Mouse (Mus musculus) urinary bladder, postnatal 25 days (tissue): ENCODE measurements at regions not wholly inside any gene's neighbourhood (a gene's known extent, or its start where the extent isn't known, plus 50 kb on each side); places are given as distances from the start of the nearest gene placed in this dataset.
"Not testable (repeated sequence)": the region's sequence is repeated elsewhere in the genome, so short reads cannot be mapped to it uniquely, and the experiment has no call there.

Experiments
- DNase-seq: peaks from one replicate; pipeline ENCODE4 v3.0.0; 2022; ENCODE audit warnings: low spot score

DNA sequence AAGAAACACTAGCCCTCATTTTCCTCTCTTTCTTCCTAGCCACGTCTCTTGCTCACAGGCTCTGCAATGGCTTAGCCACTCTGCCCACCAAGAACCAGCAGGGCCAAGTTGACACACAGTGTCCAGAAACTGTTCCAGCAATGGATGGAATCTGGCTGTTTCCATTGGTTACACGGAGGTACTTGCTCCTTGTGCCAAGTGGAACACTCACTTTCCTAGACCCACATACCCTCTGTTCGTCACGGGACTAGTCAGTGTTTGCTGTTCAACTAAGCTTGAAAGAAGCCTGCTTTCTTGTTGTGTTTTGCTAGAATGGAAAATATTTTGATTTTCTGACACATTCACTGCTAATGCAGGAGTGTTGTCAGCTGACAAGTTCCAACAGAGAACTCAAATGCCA is 575.7 kb upstream of the Gulo start:
- DNase-seq = no peak

DNA sequence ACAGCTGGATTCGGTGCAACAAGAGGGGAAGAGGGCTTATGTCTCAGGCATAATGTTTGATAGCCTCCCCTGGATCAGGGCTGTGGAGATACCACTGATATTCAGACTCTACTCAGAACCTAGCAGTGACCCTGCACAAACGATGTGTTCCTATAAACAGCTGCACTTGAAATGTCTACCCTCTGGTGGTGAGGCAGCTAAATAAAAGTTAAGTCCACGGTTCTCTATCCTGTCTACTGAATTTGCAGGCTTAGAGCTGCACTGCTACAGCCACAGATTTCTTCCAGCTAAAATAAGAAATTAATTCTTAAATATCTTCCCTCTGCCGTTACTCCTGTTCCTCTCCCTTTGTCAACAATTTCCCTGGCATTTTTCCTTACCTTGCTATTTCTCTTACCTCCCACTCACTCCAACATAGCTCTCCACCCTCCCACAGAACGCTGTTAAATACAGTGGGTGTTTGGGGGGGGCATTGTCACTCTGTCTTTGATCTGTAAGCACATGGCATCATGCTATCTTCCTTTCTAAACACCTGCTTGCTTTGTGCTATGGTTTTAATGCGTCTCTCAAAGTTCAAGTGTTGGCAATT is 571.0 kb upstream of the Gulo start:
- DNase-seq = no peak

DNA sequence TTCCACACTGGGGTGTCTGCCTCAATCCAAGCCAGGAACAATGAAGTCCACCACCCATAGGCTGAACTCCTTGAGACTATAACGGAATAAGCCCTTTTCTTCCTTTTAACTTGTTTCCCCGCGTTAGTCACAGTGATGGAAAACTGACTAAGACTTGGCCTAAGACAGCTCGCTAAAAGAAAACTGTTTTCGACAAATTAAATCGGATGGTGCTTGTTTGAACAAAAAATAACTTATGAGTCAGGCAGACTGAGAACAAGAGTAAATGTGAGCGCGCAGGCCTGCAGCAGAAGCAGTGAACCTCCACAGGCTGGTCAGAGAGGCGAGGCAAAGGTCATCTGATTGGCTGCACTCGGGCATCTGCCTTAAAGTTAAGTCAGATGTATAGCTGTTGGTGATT is 557.6 kb upstream of the Gulo start:
- DNase-seq = no peak

DNA sequence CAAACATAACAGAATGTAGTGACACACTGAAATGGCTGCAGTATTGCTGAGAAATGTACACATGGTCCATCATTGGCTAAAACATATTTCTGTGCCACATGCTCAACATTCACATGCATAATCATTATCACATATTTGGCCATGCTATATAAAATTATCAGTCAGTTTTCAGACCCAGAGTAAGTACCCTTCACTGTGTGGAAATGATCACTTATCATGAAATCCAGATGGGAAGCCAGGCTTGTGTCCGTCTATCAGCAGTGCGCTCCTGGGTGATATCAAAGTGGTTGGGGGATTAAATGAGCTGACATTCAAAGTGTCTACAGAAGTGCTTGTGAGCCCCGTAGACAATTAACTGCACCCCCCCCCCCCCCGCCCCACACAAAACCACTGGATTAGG is 553.7 kb upstream of the Gulo start:
- DNase-seq = no peak

DNA sequence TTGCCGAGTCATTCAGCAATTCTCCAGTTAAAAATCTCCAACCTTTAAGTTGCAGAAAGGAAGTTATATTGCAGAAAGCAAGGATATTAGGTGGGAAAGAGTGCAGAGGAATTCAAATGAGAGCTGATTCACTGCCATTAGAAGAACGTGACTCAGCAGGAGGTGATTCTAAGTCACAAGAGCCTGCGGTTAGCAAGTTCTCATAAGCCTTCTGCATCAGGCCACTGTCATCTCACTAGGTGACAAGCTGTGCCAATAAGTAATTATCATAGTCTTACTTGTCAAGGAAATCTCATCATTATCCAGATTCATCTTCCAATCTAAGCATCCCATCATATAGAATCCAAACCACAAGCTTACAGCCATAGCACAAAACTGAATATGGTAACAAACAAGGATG is 552.7 kb upstream of the Gulo start:
- DNase-seq = no peak

DNA sequence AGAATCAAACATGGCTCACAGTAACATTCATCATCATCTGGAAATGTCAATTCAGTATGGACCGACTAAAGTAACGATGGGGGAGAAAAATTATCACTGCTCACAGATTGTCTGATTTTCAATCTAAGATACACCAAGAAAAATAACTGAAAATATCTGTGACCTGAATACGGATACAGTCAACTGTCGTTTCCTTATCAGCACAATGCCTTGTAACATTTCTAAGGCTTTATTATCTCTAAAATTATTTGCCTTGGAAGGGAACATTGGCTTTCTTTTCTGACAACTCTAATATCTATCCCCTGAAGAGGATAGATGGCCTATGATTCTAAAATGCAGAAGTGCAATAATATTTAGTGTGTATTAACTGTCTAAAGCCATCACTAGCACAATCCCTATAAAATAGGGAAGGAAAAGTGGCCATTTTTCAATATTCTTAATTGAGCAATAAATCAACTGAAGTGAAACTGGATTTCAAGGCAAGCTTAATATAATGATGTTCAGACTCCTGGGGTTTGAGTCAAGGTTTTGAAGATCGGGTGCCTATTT is 552.1 kb upstream of the Gulo start:
- DNase-seq = no peak

DNA sequence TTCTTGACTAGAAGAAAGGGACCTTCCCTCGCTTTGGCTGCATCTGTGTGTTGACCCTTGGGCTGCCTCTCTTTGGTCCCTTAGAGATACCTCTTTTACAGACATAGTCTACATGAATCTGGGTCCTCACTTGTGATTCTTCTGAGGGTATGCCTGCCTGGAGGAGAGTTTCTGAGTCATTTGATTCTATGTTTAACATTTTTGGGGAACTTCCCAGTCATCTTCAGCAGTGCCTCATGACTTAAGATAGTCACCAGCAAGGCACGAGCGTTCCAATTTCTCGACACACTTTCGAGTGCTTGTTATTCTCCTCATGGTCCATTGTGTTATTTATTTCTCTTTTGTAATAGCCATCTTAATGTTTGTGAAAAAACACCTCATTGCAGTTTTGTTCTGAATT is 549.4 kb upstream of the Gulo start:
- DNase-seq = no peak

DNA sequence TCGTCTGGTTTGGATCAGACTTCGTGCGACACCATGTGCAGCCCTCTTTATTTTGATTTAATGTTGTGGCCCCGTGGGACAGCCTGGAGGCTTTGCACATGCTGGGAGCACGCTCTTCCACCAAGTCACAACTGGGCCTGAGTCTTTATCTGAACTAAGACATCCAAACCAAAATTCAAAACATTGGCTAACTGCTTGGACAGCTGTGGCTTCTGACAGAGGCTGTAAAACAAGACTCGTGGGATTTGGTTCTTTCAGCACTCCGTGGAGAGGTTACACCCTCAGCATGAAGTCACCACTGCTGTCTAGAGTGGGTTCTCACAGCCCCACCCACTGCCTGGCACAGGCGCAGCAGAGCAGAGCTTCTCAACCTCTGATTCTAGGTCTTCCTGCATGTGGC is 548.6 kb upstream of the Gulo start:
- DNase-seq = peak; percentile 14

DNA sequence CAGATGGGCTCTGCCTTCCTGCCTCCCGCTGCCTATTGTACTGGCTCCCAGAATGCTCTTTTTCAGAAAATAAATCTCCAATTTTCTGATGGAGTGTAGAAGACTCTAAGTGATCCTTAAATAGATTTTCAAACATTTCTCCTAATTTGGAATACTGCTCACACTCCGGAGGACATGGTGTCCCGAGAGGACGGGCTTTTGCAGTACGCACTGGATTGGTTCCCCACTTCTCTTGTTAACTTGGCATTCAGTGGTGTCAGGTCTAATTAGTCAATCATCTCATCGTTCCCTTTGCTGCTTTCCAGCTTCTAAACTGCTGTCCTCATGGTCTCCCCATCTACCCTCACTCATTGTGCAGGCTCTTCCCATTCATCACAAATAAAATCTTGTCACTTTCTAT is 529.5 kb upstream of the Gulo start:
- DNase-seq = no peak

DNA sequence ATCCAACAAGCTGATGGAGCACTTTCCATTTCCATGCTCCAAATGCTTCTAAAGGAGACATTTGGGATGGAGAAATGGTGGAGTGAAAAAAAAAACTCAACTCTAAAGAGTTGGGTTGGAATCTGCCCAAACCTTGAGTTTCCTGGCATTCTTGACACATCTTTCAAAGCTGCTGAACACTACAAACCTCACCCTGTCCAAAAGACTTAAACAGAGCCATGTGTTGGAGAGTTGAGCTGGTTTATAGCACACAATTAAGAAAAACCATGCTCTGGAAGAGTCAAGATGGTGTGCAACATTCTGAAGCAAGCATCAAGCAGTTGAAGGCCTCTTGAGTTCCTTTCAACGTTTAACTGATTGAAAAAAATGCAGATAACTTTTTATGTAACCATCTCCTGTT is 525.7 kb upstream of the Gulo start:
- DNase-seq = no peak

DNA sequence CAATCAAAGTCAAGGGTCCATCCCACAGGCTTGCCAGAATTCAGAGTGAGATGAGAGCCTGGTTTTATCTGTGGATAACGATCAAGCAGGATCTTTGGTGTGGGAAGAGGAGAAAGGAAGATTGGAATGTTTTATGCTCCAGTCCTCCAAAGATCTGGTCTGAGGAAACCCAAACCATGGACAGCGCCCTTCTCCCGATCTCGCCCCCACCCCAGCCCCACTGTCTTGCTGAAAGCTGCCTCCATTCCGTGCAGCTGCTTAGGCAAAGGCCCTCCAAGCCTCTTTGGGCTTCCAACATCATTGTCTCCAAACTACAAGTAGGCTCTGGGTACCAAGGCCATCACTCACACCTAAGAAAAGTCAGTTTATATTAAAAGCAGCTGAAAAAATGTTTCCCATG is 519.1 kb upstream of the Gulo start:
- DNase-seq = no peak

DNA sequence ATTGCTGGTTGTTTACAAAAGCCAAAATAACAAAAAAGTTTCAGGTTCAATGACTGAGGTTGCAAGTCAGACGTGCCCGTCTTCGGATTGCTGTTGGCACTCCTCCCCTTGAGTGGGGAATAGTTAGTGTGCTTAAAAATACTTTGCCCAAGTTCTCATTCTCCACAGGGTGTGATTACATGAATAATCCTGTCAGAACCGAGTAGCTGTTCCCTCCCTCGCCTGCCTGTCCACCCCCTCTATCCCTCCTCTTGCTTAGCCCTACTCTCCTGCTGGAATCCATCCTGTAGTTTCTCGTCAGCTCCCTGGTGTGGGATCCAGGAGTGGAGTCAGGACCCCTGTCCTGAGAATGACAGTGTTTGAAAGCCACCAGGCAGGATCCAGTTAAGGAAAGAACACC is 518.1 kb upstream of the Gulo start:
- no peak for DNase-seq

DNA sequence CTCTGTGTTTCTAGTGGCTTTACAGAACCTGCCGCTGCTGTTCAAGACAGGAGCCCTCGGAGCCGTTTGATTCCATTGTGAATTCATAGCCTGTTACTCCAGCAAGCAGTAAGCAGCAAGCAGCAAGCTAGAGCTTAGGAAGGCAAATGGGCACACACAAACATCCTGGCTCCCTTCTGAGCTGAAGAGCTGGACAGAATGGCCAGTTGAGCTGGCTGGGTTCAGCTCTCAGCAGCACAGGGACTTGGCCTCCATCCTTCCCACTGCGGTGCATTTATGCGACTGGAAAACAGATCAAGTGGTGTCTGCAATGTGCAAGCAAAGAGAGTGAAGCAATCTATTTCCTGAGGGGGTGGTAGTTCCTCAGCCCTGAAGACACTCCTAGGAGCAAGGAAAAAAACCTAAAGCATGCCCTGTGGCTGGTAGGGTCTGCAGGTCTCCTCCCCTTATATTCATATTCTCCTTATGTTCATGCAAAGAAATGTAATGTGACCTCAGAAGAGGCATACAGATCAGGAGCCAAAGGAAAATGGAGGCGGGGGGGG is 513.9 kb upstream of the Gulo start:
- no peak for DNase-seq

DNA sequence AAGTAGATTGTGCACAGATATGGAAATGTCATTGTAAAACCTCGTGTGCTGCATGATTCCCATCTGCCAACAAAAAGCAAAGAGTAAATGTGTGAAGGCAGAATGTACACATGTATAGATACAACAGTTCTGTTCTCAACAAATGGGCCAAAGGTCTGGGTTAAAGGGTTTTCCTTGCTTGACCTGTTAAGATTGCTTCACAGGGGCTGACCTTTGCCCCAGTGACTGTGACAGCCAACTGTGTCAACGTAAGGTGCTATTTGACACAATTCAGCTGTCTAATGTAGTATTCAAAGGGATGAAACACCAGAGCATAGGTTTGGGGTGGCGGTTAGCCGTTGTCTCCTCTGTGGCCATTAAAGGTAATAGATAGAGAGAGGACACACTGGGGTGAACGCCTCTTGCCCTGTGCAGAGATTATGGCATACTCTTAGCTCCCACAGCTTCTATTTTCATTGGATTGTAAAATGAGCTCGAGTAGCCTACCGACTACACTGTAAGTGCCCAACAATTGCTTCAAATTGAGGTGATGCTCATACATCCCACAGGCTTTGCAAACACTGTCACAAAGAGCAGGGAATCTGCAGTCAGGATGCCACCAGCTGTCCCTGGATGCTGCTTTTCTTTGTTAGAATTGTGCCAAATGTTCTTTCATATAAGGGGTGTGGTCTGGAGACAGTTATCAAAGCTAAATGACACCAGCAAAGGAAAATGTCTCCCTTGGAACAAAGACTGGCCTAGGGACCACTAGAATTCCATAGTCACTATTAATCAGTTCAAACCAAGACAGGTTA is 513.0 kb upstream of the Gulo start:
- DNase-seq = no peak

DNA sequence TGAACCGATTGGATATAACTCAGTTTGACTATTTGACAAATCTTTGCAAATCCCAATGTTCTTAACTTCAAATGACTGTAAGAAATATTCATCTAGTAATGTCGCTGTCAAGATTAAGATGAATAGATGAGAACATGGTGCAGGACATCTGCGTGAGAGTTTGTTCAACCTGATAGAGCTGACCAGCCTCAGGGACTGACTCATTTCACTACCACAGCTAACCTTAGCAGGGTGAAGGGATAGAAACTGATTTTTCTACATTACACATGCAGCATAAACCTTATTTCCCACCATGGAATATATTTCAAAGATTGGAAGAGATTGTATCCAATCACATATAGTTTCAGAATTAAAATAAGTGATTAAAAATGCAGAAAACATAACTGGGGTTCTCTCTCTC is 507.8 kb upstream of the Gulo start:
- DNase-seq = no peak

DNA sequence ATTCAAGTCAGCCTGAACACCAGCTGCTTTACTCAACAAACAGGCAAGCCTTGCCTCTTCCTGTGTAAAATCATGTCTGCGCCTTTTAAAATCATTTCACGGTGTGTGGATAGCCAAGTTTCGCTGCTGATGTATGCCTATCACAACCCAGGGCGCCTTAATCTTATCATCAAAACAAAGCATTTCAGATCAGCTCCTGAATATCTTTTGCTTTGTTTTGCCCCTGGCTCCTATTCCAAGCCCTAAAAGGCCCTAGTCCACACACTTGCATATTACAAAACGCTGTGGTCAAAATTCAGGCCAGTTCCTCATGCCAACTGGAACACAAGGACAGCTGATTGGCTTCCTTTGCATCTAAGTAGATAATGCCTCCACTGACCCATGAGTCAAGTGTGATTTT is 501.7 kb upstream of the Gulo start:
- DNase-seq = no peak

DNA sequence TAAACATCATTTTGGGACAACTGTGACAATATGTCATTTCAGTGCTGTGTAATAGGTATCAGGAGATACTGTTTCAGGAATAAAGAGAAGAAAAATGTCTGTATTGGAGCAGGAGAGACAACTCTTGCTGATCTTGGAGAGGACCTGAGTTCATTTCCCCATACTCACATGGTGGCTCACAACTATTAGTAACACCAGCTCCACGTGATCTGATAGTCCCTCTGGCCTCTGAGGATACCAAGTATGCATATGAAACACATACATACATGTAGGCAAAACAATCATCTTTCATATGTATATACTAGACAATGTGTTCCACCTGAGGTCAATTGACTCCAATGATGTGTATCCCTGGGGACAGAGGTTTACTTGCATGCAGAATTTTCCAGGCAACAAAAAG is 501.2 kb upstream of the Gulo start:
- DNase-seq = no peak

DNA sequence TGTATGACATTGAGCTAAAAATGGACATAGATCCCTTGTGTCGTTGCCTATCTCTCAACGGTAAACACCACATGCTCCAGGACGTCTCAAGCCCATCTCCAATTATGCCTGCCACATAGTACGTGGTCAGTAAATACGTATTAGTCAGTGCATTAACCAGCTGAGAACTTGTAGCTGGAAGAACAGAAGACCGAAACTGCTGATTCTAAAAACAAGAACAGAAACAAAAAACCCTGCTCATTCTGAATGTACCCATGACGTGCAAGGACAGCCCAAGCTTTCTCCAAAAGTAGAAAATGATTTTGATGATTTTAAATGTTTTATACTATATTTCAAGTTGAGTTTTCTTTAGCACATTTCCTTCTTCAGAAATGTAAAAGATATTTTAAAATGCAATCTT is 500.7 kb upstream of the Gulo start:
- no peak for DNase-seq

DNA sequence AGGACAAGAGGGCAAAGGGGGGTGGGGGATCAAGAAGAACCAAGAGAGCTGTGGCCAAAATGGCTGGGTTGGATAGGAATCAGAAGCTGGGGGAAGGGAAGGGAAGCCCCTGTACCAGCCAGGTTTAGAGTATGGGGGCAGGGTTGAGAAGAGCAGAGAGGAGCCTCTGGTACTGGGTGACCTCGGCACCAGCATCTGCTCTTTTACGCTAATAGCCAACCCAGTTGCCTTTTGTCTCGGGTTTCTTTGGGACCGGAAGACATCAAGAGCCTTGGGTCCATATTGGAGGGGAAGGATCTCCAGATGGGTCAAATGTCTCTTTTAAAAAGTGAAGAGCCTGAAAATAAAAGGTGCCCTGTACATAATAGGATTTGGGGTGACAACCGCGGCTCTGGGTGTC is 493.0 kb upstream of the Gulo start:
- no peak for DNase-seq

DNA sequence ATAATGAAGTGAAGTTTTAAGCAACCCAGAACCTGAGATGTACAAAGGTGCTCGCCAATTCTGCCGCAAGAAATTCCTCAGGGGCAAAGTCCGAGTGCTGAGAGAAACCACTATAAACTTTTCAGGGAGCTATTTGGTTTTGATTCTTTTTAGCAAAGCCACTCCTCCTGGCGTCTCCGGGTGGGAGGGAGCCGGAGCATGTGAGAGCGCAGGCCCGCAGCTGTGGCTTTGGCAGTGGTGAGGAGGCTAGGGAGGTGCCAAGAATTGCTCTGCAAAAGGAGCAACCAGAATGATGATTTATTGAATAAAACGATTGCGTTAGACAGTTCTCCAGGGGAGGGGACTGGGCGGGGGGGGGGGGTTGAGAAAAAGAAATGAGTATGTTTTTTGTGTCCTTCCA is 490.9 kb upstream of the Gulo start:
- peak; percentile 39 for DNase-seq

DNA sequence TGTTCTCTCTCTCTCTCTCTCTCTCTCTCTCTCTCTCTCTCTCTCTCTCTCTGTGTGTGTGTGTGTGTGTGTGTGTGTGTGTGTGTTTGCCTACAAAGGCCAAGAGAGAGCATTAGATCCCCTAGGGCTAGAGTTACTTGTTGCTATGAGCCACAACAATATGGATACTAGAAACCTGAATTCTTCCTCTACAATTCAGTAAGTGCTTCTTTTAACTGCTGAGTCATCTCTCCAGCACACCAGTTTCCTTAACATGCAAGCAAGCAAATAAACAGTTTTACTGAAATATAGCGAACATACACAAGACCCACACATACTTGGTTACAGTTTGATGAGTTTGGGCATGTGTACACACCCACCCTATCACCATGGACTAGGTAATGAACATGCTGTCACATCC is 486.1 kb upstream of the Gulo start:
- no peak for DNase-seq

DNA sequence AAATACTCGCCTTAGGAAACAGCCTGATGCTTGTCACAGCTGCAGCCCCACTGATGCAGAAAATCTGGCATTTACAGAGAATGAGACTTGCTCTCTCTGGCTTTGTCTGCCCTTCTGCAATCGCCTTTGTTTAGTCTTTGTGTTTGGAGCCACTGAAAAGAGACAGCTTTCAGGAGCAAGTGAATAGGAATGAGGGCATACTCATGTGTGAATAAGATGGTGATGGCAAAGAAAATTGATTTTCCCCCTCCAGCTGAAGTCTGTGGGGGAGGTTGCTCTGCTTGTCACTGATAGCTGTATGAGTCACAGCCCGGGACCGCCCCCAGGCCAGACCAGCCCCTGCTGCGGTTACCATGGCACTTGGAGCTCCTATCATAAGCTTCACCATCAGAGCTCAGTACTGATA is 485.5 kb upstream of the Gulo start:
- peak; percentile 22 for DNase-seq

DNA sequence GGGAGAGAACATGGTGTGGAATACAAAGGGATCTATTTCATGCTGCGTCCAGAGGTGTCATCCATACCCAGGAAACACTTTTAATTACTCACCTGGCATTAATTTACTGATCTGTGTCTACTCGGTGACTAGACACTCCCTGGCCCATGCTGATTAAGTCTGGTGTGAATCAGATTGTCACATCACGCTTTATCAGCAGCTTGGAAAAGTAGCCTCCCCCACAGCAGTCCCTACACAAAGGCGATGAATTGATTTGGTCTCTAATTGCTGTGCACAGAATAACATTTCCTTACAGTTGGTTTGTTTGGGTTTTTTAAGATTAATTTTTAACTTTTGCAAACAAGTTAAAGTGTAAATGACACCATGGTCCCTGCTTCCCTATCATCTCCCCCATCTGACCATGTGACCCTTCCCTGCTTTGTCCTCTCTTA is 484.7 kb upstream of the Gulo start:
- DNase-seq = no peak

DNA sequence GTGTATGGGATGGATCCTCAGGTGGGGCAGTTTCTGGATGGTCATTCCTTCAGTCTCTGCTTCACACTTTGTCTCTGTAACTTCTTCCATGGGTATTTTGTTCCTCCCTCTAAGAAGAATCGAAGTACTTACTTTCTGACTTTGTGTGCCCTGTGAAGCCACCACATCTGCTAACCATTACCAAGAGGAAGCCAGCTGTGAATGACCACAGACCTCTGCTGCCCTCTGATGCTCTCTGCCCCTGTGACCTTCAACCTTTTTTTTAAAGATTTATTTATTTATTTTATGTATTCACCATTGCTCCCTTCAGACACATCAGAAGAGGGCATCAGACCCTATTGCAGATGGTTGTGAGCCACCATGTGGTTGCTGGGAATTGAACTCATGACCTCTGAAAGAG is 475.7 kb upstream of the Gulo start:
- DNase-seq = not testable (repeated sequence)
